Mouse (Mus musculus) liver, embryonic 12.5 days (tissue): ENCODE results near the gene Stat6. TPM values are rescaled to one million over a fixed set of nuclear protein-coding genes. Genes with fewer than 3 reads are reported as not detected.

Experiments
- ATAC-seq: fragments of 200-750 bp; cut with Nextera tagmentation; 2 replicates; pipeline ENCODE4 v1.8.0; 2017; ENCODE audit warnings: moderate number of reproducible peaks, mild to moderate bottlenecking, moderate library complexity
- H3K27ac ChIP-seq: fragments of 300-500 bp; sonication (generic); 2 replicates; pipeline ENCODE4 v1.5.1; 2016; ENCODE audit warnings: mild to moderate bottlenecking
- H3K27me3 ChIP-seq: fragments of 300-500 bp; sonication (generic); replicated peaks from 2 replicates; pipeline ENCODE4 v1.6.1; 2016; ENCODE audit warnings: mild to moderate bottlenecking, moderate library complexity
- H3K36me3 ChIP-seq: fragments of 300-500 bp; sonication (generic); 2 replicates; pipeline ENCODE4 v1.6.1; 2016; ENCODE audit warnings: mild to moderate bottlenecking, moderate library complexity
- H3K4me1 ChIP-seq: fragments of 300-500 bp; sonication (generic); 2 replicates; pipeline ENCODE4 v1.6.1; 2016
- H3K4me2 ChIP-seq: fragments of 300-500 bp; sonication (generic); 2 replicates; pipeline ENCODE4 v1.6.1; 2016; ENCODE audit warnings: mild to moderate bottlenecking, moderate library complexity
- H3K4me3 ChIP-seq: fragments of 300-500 bp; sonication (generic); 2 replicates; pipeline ENCODE4 v1.5.1; 2016; ENCODE audit warnings: mild to moderate bottlenecking, moderate library complexity
- H3K9ac ChIP-seq: fragments of 300-500 bp; sonication (generic); 2 replicates; pipeline ENCODE4 v1.6.1; 2016; ENCODE audit warnings: mild to moderate bottlenecking, moderate library complexity
- H3K9me3 ChIP-seq: fragments of 300-500 bp; sonication (generic); replicated peaks from 2 replicates; pipeline ENCODE4 v1.6.1; 2016; ENCODE audit warnings: mild to moderate bottlenecking, moderate library complexity
- WGBS: fragments of 180-500 bp; shearing (Covaris S2); methylation state at CpG from one replicate; pipeline ENCODE4 v1.1.7; 2016; ENCODE audit not compliant: insufficient replicate concordance; 5-methylcytosine and 5-hydroxymethylcytosine counted together
- polyA plus RNA-seq: library from polyadenylated mRNA; unstranded; fragments of >200 nt; fragmentation: Nextera tagmentation; extraction: Ambion mirVana; gene quantifications from 2 replicates; pipeline ENCODE4 v1.2.1, GENCODE M21; 2016

The Stat6 gene
- polyA plus RNA-seq, 1 experiment from 2014 or later, result 19.2 TPM

- H3K27ac ChIP-seq, result no peak overlapping the region
- H3K4me1 ChIP-seq, result peaks cover 49% of the 10 kb centered on the region
- ATAC-seq, result no peak
- no peaks in the 10 kb centered on the region for H3K9me3 ChIP-seq
- H3K36me3 ChIP-seq, result peaks cover 44% of the 10 kb centered on the region
- 50% methylated on average over 1 of the region's 1 CpGs for WGBS
- H3K9ac ChIP-seq, result no peak overlapping the region
- no peak overlapping the region for H3K4me3 ChIP-seq
- peaks cover 34% of the 10 kb centered on the region for H3K27me3 ChIP-seq
- no peak overlapping the region for H3K4me2 ChIP-seq
Measured at GRCm38 (mm10) chr10:127659551-127659950, 16.8 kb downstream of the Stat6 start.

- no peaks in the 10 kb centered on the region for H3K9me3 ChIP-seq
- no peak for ATAC-seq
- H3K27me3 ChIP-seq, result peaks cover 53% of the 10 kb centered on the region
- H3K4me2 ChIP-seq, result peak overlapping the region; percentile 63
- 27% methylated on average over 14 of the region's 14 CpGs for WGBS
- peaks cover 51% of the 10 kb centered on the region for H3K4me1 ChIP-seq
- H3K4me3 ChIP-seq, result peak overlapping the region; percentile 28
- no peak overlapping the region for H3K9ac ChIP-seq
- peak overlapping the region; percentile 46 for H3K27ac ChIP-seq
- H3K36me3 ChIP-seq, result peaks cover 26% of the 10 kb centered on the region
Measured at GRCm38 (mm10) chr10:127661291-127661914, 18.6 kb downstream of the Stat6 start.

- Histone ChIP-seq H3K27ac (peak overlapping the region; percentile 46), H3K36me3 (peaks cover 22% of the 10 kb centered on the region), H3K27me3 (peaks cover 60% of the 10 kb centered on the region), H3K4me3 (peak overlapping the region; percentile 28), H3K4me1 (peaks cover 58% of the 10 kb centered on the region), H3K4me2 (peak overlapping the region; percentile 63), H3K9me3 (no peaks in the 10 kb centered on the region), H3K9ac (peak overlapping the region; percentile 23; the same call in 1 of the 2 replicates)
- peak; percentile 33 for ATAC-seq
- WGBS, result 6% methylated on average over 16 of the region's 16 CpGs
Measured at GRCm38 (mm10) chr10:127661915-127662663, 19.3 kb downstream of the Stat6 start.

GRCm38 (mm10) chr10:127662666-127663253 lies 20.0 kb downstream of the Stat6 start:
- H3K36me3 ChIP-seq, result peaks cover 21% of the 10 kb centered on the region
- no peak overlapping the region for H3K4me3 ChIP-seq
- H3K4me1 ChIP-seq, result peaks cover 65% of the 10 kb centered on the region
- peak overlapping the region; percentile 33; the same call in 1 of the 2 replicates for H3K27ac ChIP-seq
- peaks cover 66% of the 10 kb centered on the region for H3K27me3 ChIP-seq
- no peak overlapping the region for H3K9ac ChIP-seq
- H3K9me3 ChIP-seq, result no peaks in the 10 kb centered on the region
- peak overlapping the region; percentile 63 for H3K4me2 ChIP-seq
- WGBS, result 32% methylated on average over 19 of the region's 19 CpGs
- ATAC-seq, result no peak

GRCm38 (mm10) chr10:127663590-127663989 lies 20.8 kb downstream of the Stat6 start:
- Histone ChIP-seq H3K27me3 (peaks cover 74% of the 10 kb centered on the region), H3K9me3 (no peaks in the 10 kb centered on the region), H3K27ac (no peak overlapping the region), H3K4me3 (no peak overlapping the region), H3K4me2 (no peak overlapping the region), H3K4me1 (peaks cover 67% of the 10 kb centered on the region), H3K36me3 (peaks cover 21% of the 10 kb centered on the region), H3K9ac (no peak overlapping the region)
- WGBS, result 31% methylated on average over 5 of the region's 5 CpGs
- ATAC-seq, result no peak

DNA sequence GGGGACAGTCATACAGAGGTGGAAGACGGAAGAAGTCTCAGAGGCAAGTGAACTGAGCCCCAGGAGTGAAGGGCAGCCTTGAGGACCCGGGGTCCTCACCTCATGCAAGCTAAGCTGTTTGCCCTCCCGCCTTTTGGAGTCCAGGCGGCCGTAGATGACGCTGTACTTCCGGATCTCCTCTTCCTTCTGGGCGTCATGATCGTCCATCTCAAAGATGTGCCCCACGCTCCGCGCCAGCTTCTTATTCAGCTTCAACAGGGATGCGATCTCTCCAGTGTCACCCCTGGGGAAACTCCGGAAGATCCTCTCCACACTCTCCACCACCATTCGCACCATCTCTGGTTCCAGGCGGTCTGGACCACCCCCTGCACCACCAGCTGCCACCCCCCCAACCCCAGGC lies 21.4 kb downstream of the Stat6 start:
- 19% methylated on average over 16 of the region's 16 CpGs for WGBS
- no peak overlapping the region for H3K4me3 ChIP-seq
- no peak for ATAC-seq
- H3K4me2 ChIP-seq, result 0 out of 2 replicates have a peak overlapping the region, but pooled peaks have one; percentile 5
- H3K27me3 ChIP-seq, result peaks cover 80% of the 10 kb centered on the region
- H3K9me3 ChIP-seq, result no peaks in the 10 kb centered on the region
- H3K9ac ChIP-seq, result no peak overlapping the region
- peaks cover 72% of the 10 kb centered on the region for H3K4me1 ChIP-seq
- no peak overlapping the region for H3K27ac ChIP-seq
- H3K36me3 ChIP-seq, result peaks cover 17% of the 10 kb centered on the region

GRCm38 (mm10) chr10:127664891-127665290 lies 22.1 kb downstream of the Stat6 start:
- Histone ChIP-seq H3K27me3 (peaks cover 86% of the 10 kb centered on the region), H3K9me3 (no peaks in the 10 kb centered on the region), H3K9ac (0 out of 2 replicates have a peak overlapping the region, but pooled peaks have one; percentile 43), H3K27ac (no peak overlapping the region), H3K4me1 (peaks cover 79% of the 10 kb centered on the region), H3K4me3 (peak overlapping the region; percentile 60; the same call in 1 of the 2 replicates), H3K36me3 (peaks cover 10% of the 10 kb centered on the region), H3K4me2 (peak overlapping the region; percentile 79)
- WGBS, result 29% methylated on average over 13 of the region's 13 CpGs
- ATAC-seq, result no peak

DNA sequence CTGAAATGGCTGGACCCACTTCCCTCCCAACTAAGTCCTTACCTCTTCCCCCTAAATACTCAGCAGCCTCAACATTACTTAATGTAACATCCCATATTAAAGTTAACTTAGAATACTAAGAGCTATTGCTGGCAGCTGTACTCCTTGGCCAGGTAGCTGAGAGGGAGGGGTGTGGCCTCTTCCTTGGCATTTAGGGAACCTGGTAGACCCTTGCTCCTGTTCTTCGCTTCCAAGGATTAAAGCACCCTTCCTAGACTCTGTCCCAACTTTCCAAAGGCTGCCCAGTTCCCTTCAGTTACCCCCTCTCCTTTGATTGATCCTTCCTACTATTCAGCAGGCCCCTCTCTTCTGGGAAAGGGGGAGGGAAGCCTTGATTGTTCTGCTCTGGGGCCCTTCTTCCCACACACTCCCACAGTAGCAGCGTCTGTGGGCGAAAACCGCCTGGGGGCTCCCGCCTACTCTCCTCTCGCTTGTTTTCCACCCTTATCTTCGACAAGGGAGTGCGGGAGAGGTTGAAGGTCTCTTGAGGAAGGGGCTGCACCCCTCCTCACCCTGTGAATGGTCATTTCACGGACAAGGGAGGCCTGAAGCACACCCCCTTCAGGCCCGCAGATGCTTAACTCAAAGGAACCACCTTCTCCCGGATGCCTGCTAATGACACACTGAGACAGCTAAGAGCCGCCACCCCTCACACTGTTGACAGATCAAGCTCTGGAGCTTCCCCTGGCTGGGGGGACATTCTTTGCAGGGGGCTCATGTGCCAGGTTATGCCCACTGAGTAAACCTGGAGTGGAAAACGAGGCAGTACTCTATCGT lies 22.8 kb downstream of the Stat6 start:
- Histone ChIP-seq H3K36me3 (peaks cover 5% of the 10 kb centered on the region; the same call in 1 of the 2 replicates), H3K4me2 (peak overlapping the region; percentile 79), H3K9ac (peak overlapping the region; percentile 51), H3K4me1 (peaks cover 78% of the 10 kb centered on the region), H3K4me3 (peak overlapping the region; percentile 60), H3K9me3 (no peaks in the 10 kb centered on the region), H3K27me3 (peaks cover 86% of the 10 kb centered on the region), H3K27ac (no peak overlapping the region)
- ATAC-seq, result no peak
- WGBS, result 8% methylated on average over 14 of the region's 14 CpGs

DNA sequence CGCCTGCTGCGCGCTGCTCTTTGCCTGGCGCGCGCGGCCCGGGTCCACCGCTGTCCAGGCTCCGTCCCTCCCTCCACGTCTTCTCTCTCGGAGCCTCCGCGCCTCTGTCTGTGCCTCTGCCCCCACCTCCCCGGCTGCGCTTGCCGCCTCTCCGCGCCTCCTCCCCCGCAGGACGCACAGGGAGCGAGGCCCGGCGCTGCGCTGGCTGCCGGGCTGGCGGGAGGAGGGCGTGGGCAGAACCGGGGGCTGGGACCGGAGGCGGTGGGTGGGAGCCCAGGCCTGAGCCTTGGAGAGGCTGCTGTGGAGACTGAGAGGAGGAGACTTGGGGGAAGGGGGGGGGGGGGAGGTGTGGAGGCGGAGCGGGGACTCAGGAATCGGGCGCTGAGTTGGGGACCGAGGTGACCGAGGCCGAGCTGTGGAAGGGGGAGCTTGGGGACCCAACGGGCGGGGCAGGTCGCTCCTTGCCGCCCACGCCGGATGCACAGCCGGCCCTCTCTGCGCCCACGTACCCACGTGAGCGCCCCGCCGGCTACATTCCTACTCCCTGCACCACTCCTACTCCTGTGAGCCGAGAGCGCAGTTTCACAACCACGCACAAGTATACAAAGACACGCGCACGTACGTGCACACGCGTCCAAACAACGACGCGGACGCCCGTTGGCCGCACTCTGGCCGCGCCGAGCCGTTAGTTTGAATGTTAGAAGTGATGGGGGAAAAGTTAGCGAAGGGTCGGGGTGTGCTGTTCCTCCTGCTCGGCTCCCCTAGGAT lies 23.9 kb downstream of the Stat6 start, which contains the start of gene Nemp1:
Gene Nemp1, plus strand, starts transcription at position 401 of the 768 bp plus-strand sequence.
- Histone ChIP-seq H3K27ac (peak within 1 kb of the TSS; percentile 72), H3K4me1 (peaks cover 67% of the 10 kb centered on the region), H3K4me3 (peak within 1 kb of the TSS; percentile 60), H3K4me2 (peak within 1 kb of the TSS; percentile 79), H3K36me3 (no peaks in the 10 kb centered on the region), H3K9me3 (no peaks in the 10 kb centered on the region), H3K9ac (peak within 1 kb of the TSS; percentile 51), H3K27me3 (peaks cover 81% of the 10 kb centered on the region)
- peak; percentile 27 for ATAC-seq
- under 1% methylated on average over 70 of the region's 73 CpGs for WGBS

GRCm38 (mm10) chr10:127667269-127668092 lies 24.7 kb downstream of the Stat6 start:
- Histone ChIP-seq H3K4me1 (peaks cover 60% of the 10 kb centered on the region), H3K4me2 (peak overlapping the region; percentile 79), H3K36me3 (no peaks in the 10 kb centered on the region), H3K9ac (peak overlapping the region; percentile 51), H3K27me3 (peaks cover 73% of the 10 kb centered on the region), H3K4me3 (peak overlapping the region; percentile 60), H3K9me3 (no peaks in the 10 kb centered on the region), H3K27ac (peak overlapping the region; percentile 72)
- WGBS, result 1% methylated on average over 33 of the region's 35 CpGs
- ATAC-seq, result peak; percentile 45
